Mouse (Mus musculus) layer of hippocampus, adult 9-11 months (tissue): ENCODE measurements around the gene Gm7356.
"Not testable (repeated sequence)": the region's sequence is repeated elsewhere in the genome, so short reads cannot be mapped to it uniquely, and the experiment has no call there.

Source experiments
- DNase-seq: peaks from one replicate; pipeline ENCODE4 v3.0.0; 2022

Gene Gm7356

GRCm38 (mm10) chr17:14003604-14004003, at the start of gene Gm7356:
Gene Gm7356, minus strand, starts transcription at chr17:14003704.
- DNase-seq = not testable (repeated sequence)

GRCm38 (mm10) chr17:14041880-14042279, 38.4 kb upstream of the Gm7356 start:
- DNase-seq = not testable (repeated sequence)

- not testable (repeated sequence) for DNase-seq
Measured at GRCm38 (mm10) chr17:14037012-14037411, 33.5 kb upstream of the Gm7356 start.

GRCm38 (mm10) chr17:14036113-14036512, 32.6 kb upstream of the Gm7356 start:
- DNase-seq = not testable (repeated sequence)

- not testable (repeated sequence) for DNase-seq
Measured at GRCm38 (mm10) chr17:13993425-13993824, 10.1 kb downstream of the Gm7356 start.

GRCm38 (mm10) chr17:13987690-13988089, 15.8 kb downstream of the Gm7356 start:
- DNase-seq = no peak

GRCm38 (mm10) chr17:13970796-13971195, 32.7 kb downstream of the Gm7356 start:
- DNase-seq = not testable (repeated sequence)

- not testable (repeated sequence) for DNase-seq
Measured at GRCm38 (mm10) chr17:13969917-13970316, 33.6 kb downstream of the Gm7356 start.

- DNase-seq = not testable (repeated sequence)
Measured at GRCm38 (mm10) chr17:13965048-13965447, 38.5 kb downstream of the Gm7356 start.

GRCm38 (mm10) chr17:13962245-13962644, 41.3 kb downstream of the Gm7356 start:
- DNase-seq = not testable (repeated sequence)

GRCm38 (mm10) chr17:13958129-13958528, 45.4 kb downstream of the Gm7356 start:
- DNase-seq = not testable (repeated sequence)

GRCm38 (mm10) chr17:13951570-13951969, 51.9 kb downstream of the Gm7356 start:
- not testable (repeated sequence) for DNase-seq
